Mouse (Mus musculus): ENCODE results near the gene Gm45234. TPM values are rescaled to one million over a fixed set of nuclear protein-coding genes. Genes with fewer than 3 reads are reported as not detected.

Gene Gm45234
- total RNA-seq, 2 experiments from 2014 or later, result 1.4 TPM; not detected in 1

Small RNA genes lying within 50 kb of the gene (microRNA-seq; reads per million reads assigned to microRNA genes)
- 1.5 to 39.5 reads per million in 2 experiments for gene Mir141
- gene Mir200c, result 23.1 to 393 reads per million in 2 experiments

Other genes starting within 250 kb of the Gm45234 start
- 1 to 10 TPM; 2.2 to 2.9 TPM for gene C1ra, start 243.6 kb downstream of the Gm45234 start, total RNA-seq (2021)
- 1 to 10 TPM; 1.5 to 1.8 TPM for gene C1s1, start 213.7 kb downstream of the Gm45234 start, total RNA-seq (2021)
- under 1 TPM; 0.30 to 0.44 TPM for gene C1rb, start 185.7 kb downstream of the Gm45234 start, total RNA-seq (2021)
- under 1 TPM; 0.14 to 0.28 TPM for gene C1s2, start 119.9 kb downstream of the Gm45234 start, total RNA-seq (2021)
- 10 to 100 TPM; 20.1 to 20.6 TPM for gene Lpcat3, start 93.0 kb downstream of the Gm45234 start, total RNA-seq (2021)
- 10 to 100 TPM; 45.7 to 49.1 TPM for gene Emg1, start 43.8 kb downstream of the Gm45234 start, total RNA-seq (2021)
- gene Phb2, start 43.7 kb downstream of the Gm45234 start, total RNA-seq (2021), result 100 to 1,000 TPM; 115 to 117 TPM
- 1 to 10 TPM; 2.5 to 5.1 TPM for gene Ptpn6, start 17.3 kb downstream of the Gm45234 start, total RNA-seq (2021)
- 100 to 1,000 TPM; 321 to 335 TPM for gene Grcc10, start 14.6 kb downstream of the Gm45234 start, total RNA-seq (2021)
- gene Atn1, start 503 bp upstream of the Gm45234 start, total RNA-seq (2021), result 100 to 1,000 TPM; 158 to 181 TPM
- gene Eno2, start 13.7 kb upstream of the Gm45234 start, total RNA-seq (2021), result 1,000 to 10,000 TPM; 1,066 to 1,067 TPM
- gene Lrrc23, start 23.7 kb upstream of the Gm45234 start, total RNA-seq (2021), result 1 to 10 TPM; 1.0 to 1.1 TPM
- gene Spsb2, start 52.6 kb upstream of the Gm45234 start, total RNA-seq (2021), result 1 to 10 TPM; 4.6 to 5.7 TPM
- gene Tpi1, start 58.3 kb upstream of the Gm45234 start, total RNA-seq (2021), result 100 to 1,000 TPM; 804 to 847 TPM
- 100 to 1,000 TPM; 204 to 208 TPM for gene Usp5, start 73.5 kb upstream of the Gm45234 start, total RNA-seq (2021)
- under 1 TPM; 0.23 to 0.42 TPM for gene Cdca3, start 73.5 kb upstream of the Gm45234 start, total RNA-seq (2021)
- under 1 TPM in 1 of 2 experiments, not detected in 1; 0.21 TPM for gene Gnb3, start 84.3 kb upstream of the Gm45234 start, total RNA-seq (2021)
- gene P3h3, start 101.7 kb upstream of the Gm45234 start, total RNA-seq (2021), result 10 to 100 TPM; 23.5 to 30.9 TPM
- 100 to 1,000 TPM; 212 to 232 TPM for gene Gpr162, start 108.0 kb upstream of the Gm45234 start, total RNA-seq (2021)
- 1 to 10 TPM; 4.2 to 8.6 TPM for gene Cd4, start 132.2 kb upstream of the Gm45234 start, total RNA-seq (2021)
- 1 to 10 TPM; 2.6 to 3.2 TPM for gene Lag3, start 155.7 kb upstream of the Gm45234 start, total RNA-seq (2021)
- 100 to 1,000 TPM; 895 to 902 TPM for gene Ptms, start 164.1 kb upstream of the Gm45234 start, total RNA-seq (2021)
- 100 to 1,000 TPM; 626 to 639 TPM for gene Mlf2, start 175.4 kb upstream of the Gm45234 start, total RNA-seq (2021)
- gene Cops7a, start 209.5 kb upstream of the Gm45234 start, total RNA-seq (2021), result 100 to 1,000 TPM; 168 TPM
- 100 to 1,000 TPM; 194 to 195 TPM for gene Pianp, start 240.7 kb upstream of the Gm45234 start, total RNA-seq (2021)

Measured in left cerebral cortex, adult 18-20 months (tissue).